Mouse (Mus musculus) MEL (cell line): ENCODE data around the gene Hist1h2ad. TPM values are rescaled to one million over a fixed set of nuclear protein-coding genes. Genes with fewer than 3 reads are reported as not detected.
A peak's percentile ranks its signal among the peaks of the same experiment; 100 is the strongest.

Experiments
- DNase-seq: peaks from one replicate; pipeline ENCODE4 v3.0.0; 2011; ENCODE audit warnings: low read depth, low spot score
- H3K27ac ChIP-seq: 2 replicates; pipeline ENCODE4 v1.5.1; 2012; ENCODE audit warnings: low read depth, mild to moderate bottlenecking, control low read depth, low read length, moderate library complexity; ENCODE audit not compliant: control insufficient read depth
- H3K27me3 ChIP-seq, 2 experiments: fragments of 150-350 bp in 1 of 2; sonication (generic) in 1 of 2; 2 replicates each; pipeline ENCODE4 v1.6.1; 2012; ENCODE audit warnings: low read length in 2 of 2, mild to moderate bottlenecking in 2 of 2, improper control_type of control experiment in 1 of 2, moderate library complexity in 1 of 2; ENCODE audit not compliant: insufficient read depth in 2 of 2, control insufficient read depth in 1 of 2
- H3K36me3 ChIP-seq, 2 experiments: 2 replicates each; pipeline ENCODE4 v1.6.1; 2012 to 2014; ENCODE audit warnings: low read length in 2 of 2, improper control_type of control experiment in 1 of 2, inconsistent platforms in 1 of 2, mild to moderate bottlenecking in 1 of 2; ENCODE audit not compliant: insufficient read depth in 2 of 2, control insufficient read depth in 1 of 2
- H3K4me1 ChIP-seq, 2 experiments: fragments of 150-350 bp in 1 of 2; sonication (generic) in 1 of 2; 2 replicates each; pipeline ENCODE4 v1.6.1; 2012; ENCODE audit warnings: low read length in 2 of 2, improper control_type of control experiment in 1 of 2, mild to moderate bottlenecking in 1 of 2; ENCODE audit not compliant: insufficient read depth in 2 of 2, control insufficient read depth in 1 of 2
- H3K4me3 ChIP-seq, 2 experiments: fragments of 150-350 bp in 1 of 2; sonication (generic) in 1 of 2; 2 replicates each; pipeline ENCODE4 v1.5.1; 2012; ENCODE audit warnings: low read depth in 2 of 2, low read length in 2 of 2, mild to moderate bottlenecking in 2 of 2, moderate library complexity in 2 of 2, control low read depth in 1 of 2, improper control_type of control experiment in 1 of 2; ENCODE audit not compliant: control insufficient read depth in 1 of 2, insufficient read depth in 1 of 2
- H3K79me2 ChIP-seq: 2 replicates; pipeline ENCODE4 v1.6.1; 2012; ENCODE audit warnings: mild to moderate bottlenecking, low read length, moderate library complexity; ENCODE audit not compliant: control insufficient read depth, poor library complexity, insufficient read depth
- H3K9ac ChIP-seq: 2 replicates; pipeline ENCODE4 v1.6.1; 2012; ENCODE audit warnings: low read depth, mild to moderate bottlenecking, control low read depth, low read length, moderate library complexity; ENCODE audit not compliant: control insufficient read depth, poor library complexity, severe bottlenecking
- H3K9me3 ChIP-seq: fragments of 150-350 bp; sonication (generic); replicated peaks from 2 replicates; pipeline ENCODE4 v1.6.1; 2012; ENCODE audit warnings: mild to moderate bottlenecking, low read length, improper control_type of control experiment, moderate library complexity; ENCODE audit not compliant: insufficient read depth
- BHLHE40 ChIP-seq: IDR thresholded peaks from 2 replicates; pipeline ENCODE4 v1.6.1; 2012; ENCODE audit warnings: low read depth, mild to moderate bottlenecking, inconsistent platforms, low read length, improper control_type of control experiment, borderline replicate concordance
- E2F4 ChIP-seq: IDR thresholded peaks from 2 replicates; pipeline ENCODE4 v1.6.1; 2011; ENCODE audit warnings: low read depth, low read length, improper control_type of control experiment, borderline replicate concordance
- EP300 ChIP-seq, 2 experiments: IDR thresholded peaks; 2 replicates each; pipeline ENCODE4 v1.6.1; 2011; ENCODE audit warnings: improper control_type of control experiment in 2 of 2, low read length in 2 of 2, low read depth in 1 of 2, mild to moderate bottlenecking in 1 of 2
- GATA1 ChIP-seq: IDR thresholded peaks from 2 replicates; pipeline ENCODE4 v1.6.1; 2011; ENCODE audit warnings: low read depth, low read length, improper control_type of control experiment
- HCFC1 ChIP-seq: IDR thresholded peaks from 2 replicates; pipeline ENCODE4 v1.6.1; 2012; ENCODE audit warnings: low read depth, mild to moderate bottlenecking, inconsistent platforms, low read length, improper control_type of control experiment, moderate library complexity
- JUND ChIP-seq: IDR thresholded peaks from 2 replicates; pipeline ENCODE4 v1.6.1; 2011; ENCODE audit warnings: low read depth, mild to moderate bottlenecking, improper control_type of control experiment, low read length
- MAFK ChIP-seq: IDR thresholded peaks from 2 replicates; pipeline ENCODE4 v1.6.1; 2011; ENCODE audit warnings: low read depth, mild to moderate bottlenecking, low read length, improper control_type of control experiment, borderline replicate concordance
- MYB ChIP-seq: IDR thresholded peaks from 2 replicates; pipeline ENCODE4 v1.6.1; 2011; ENCODE audit warnings: mild to moderate bottlenecking, low read depth, low read length, improper control_type of control experiment
- NELFE ChIP-seq: IDR thresholded peaks from 2 replicates; pipeline ENCODE4 v1.6.1; 2011; ENCODE audit warnings: low read depth, low read length, improper control_type of control experiment
- POLR2A ChIP-seq, 2 experiments: IDR thresholded peaks; 2 replicates each; pipeline ENCODE4 v1.6.1; 2011 to 2012; ENCODE audit warnings: low read length in 2 of 2, mild to moderate bottlenecking in 2 of 2, control low read depth in 1 of 2, improper control_type of control experiment in 1 of 2, low read depth in 1 of 2, moderate library complexity in 1 of 2; ENCODE audit not compliant: control insufficient read depth in 1 of 2, insufficient read depth in 1 of 2, poor library complexity in 1 of 2
- POLR2AphosphoS2 ChIP-seq: IDR thresholded peaks from 2 replicates; pipeline ENCODE4 v1.6.1; 2011; ENCODE audit warnings: low read length, improper control_type of control experiment
- POLR2AphosphoS5 ChIP-seq: IDR thresholded peaks from 2 replicates; pipeline ENCODE4 v1.6.1; 2012; ENCODE audit warnings: low read depth, borderline replicate concordance, mild to moderate bottlenecking, inconsistent platforms, low read length, moderate library complexity, mixed read lengths
- RCOR1 ChIP-seq: IDR thresholded peaks from 2 replicates; pipeline ENCODE4 v1.6.1; 2012; ENCODE audit warnings: low read depth, mild to moderate bottlenecking, inconsistent platforms, low read length, improper control_type of control experiment
- SIN3A ChIP-seq: IDR thresholded peaks from 2 replicates; pipeline ENCODE4 v1.6.1; 2012; ENCODE audit warnings: low read length, improper control_type of control experiment, inconsistent platforms
- SMC3 ChIP-seq: IDR thresholded peaks from 2 replicates; pipeline ENCODE4 v1.6.1; 2011; ENCODE audit warnings: low read depth, low read length, improper control_type of control experiment
- TAL1 ChIP-seq: IDR thresholded peaks from 2 replicates; pipeline ENCODE4 v1.6.1; 2012; ENCODE audit warnings: mild to moderate bottlenecking, inconsistent platforms, low read length, moderate library complexity, mixed read lengths
- TBP ChIP-seq: IDR thresholded peaks from 2 replicates; pipeline ENCODE4 v1.8.0; 2011; ENCODE audit warnings: low read depth, low read length, improper control_type of control experiment
- TCF12 ChIP-seq: IDR thresholded peaks from 2 replicates; pipeline ENCODE4 v1.6.1; 2014; ENCODE audit warnings: low read depth, mild to moderate bottlenecking, inconsistent platforms, low read length, improper control_type of control experiment, moderate library complexity
- ZC3H11A ChIP-seq: IDR thresholded peaks from 2 replicates; pipeline ENCODE4 v1.6.1; 2012; ENCODE audit warnings: low read depth, mild to moderate bottlenecking, inconsistent platforms, low read length, improper control_type of control experiment
- ZKSCAN1 ChIP-seq: IDR thresholded peaks from 2 replicates; pipeline ENCODE4 v1.6.1; 2012; ENCODE audit warnings: low read depth, mild to moderate bottlenecking, inconsistent platforms, low read length, improper control_type of control experiment, moderate library complexity
- ZNF384 ChIP-seq: IDR thresholded peaks from 2 replicates; pipeline ENCODE4 v1.6.1; 2012; ENCODE audit warnings: low read depth, mild to moderate bottlenecking, inconsistent platforms, low read length, improper control_type of control experiment
- polyA plus RNA-seq, 2 experiments: library from polyadenylated mRNA; stranded (reverse) in 1 of 2; unstranded in 1 of 2; fragments of >175 nt in 1 of 2; fragments of >200 nt in 1 of 2; gene quantifications; 2 replicates each; pipeline versions ENCODE4 v1.2.1 to v1.2.4; 2012; ENCODE audit warnings: low replicate concordance in 2 of 2, low read depth in 1 of 2; ENCODE audit not compliant: insufficient read length in 2 of 2, insufficient read depth in 1 of 2, missing spikeins in 1 of 2
- total RNA-seq: library from RNA; depleted of rRNA; stranded (reverse); fragments of 300-350 nt; gene quantifications from 2 replicates; pipeline ENCODE4 v1.2.3, GENCODE M21; 2012

Gene Hist1h2ad
- total and polyA plus RNA-seq, 3 experiments: 0.14 to 924 TPM; not detected in 1

DNA sequence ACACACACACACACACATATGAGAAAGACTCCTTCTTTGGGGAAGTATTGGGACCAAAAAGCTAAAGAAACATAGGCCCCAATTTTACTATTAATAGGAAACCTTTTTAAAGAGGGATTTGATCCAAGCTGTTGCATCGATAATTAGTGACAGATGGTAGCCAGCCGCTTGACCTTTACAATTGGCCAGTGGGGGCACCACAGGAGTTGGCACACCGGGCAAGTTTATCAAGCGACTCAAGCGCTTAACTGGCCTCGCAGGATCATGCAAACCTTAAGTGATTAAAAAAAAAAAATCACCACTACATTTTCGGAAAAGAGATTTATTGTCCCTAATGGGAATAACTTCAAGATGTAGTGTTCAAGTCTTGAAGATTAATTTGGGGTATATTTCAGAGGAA is 18.4 kb downstream of the Hist1h2ad start:
- Histone ChIP-seq H3K9me3 (no peaks in the 10 kb centered on the region), H3K9ac (no peak overlapping the region; the same call in 1 of the 2 replicates), H3K27ac (peak overlapping the region; percentile 64; the same call in 1 of the 2 replicates), H3K36me3 (peaks cover 0 to 31% of the 10 kb centered on the region in 2 experiments; a peak in 2 of 4 replicates), H3K4me3 (no peak overlapping the region), H3K79me2 (no peaks in the 10 kb centered on the region), H3K27me3 (no peaks in the 10 kb centered on the region), H3K4me1 (peaks cover 15 to 32% of the 10 kb centered on the region in 2 experiments)
- TF ChIP-seq NELFE (no peak), MAFK (no peak), BHLHE40 (no peak), TCF12 (no peak), POLR2A (IDR thresholded peaks at IDR 0.05; ENCODE audit: control insufficient read depth in 1 of 2, insufficient read depth in 1 of 2, low read depth in 1 of 2, low read length in 2 of 2, poor library complexity in 1 of 2) (no peak)
- no peak for DNase-seq

GRCm38 (mm10) chr13:23593051-23593770 is 19.0 kb downstream of the Hist1h2ad start:
- TF ChIP-seq TAL1 (peak; percentile 42), EP300 (IDR thresholded peaks at IDR 0.05; ENCODE audit: low read depth in 1 of 2, low read length in 2 of 2) (peak; percentile 34 to 44; a peak in 2 of 4 replicates), ZC3H11A (no peak), GATA1 (peak; percentile 66; the same call in 1 of the 2 replicates), TBP (0 out of 2 replicates have a peak, but pooled peaks have one; percentile 13), SIN3A (no peak), HCFC1 (no peak), E2F4 (no peak), SMC3 (no peak), POLR2A (IDR thresholded peaks at IDR 0.05; ENCODE audit: control insufficient read depth in 1 of 2, insufficient read depth in 1 of 2, low read depth in 1 of 2, low read length in 2 of 2, poor library complexity in 1 of 2) (no peak), RCOR1 (0 out of 2 replicates have a peak, but pooled peaks have one; percentile 9), POLR2AphosphoS2 (no peak), JUND (no peak), ZNF384 (no peak), MYB (no peak), POLR2AphosphoS5 (no peak), ZKSCAN1 (no peak)
- peaks cover 0 to 34% of the 10 kb centered on the region in 2 experiments; a peak in 2 of 4 replicates for H3K36me3 ChIP-seq
- H3K9ac ChIP-seq: peak overlapping the region; percentile 15
- H3K4me1 ChIP-seq: peaks cover 15 to 32% of the 10 kb centered on the region in 2 experiments
- no peaks in the 10 kb centered on the region for H3K79me2 ChIP-seq
- H3K4me3 ChIP-seq: no peak overlapping the region
- peak; percentile 61 for DNase-seq
- peak overlapping the region; percentile 64 for H3K27ac ChIP-seq
- no peaks in the 10 kb centered on the region for H3K27me3 ChIP-seq
- no peaks in the 10 kb centered on the region for H3K9me3 ChIP-seq
